Mouse (Mus musculus) cerebellum, adult 18-20 months (tissue): ENCODE results near the gene Dbndd2.

ENCODE experiments used
- DNase-seq, 2 experiments: peaks; one replicate each; pipeline ENCODE4 v3.0.0; 2021

Dbndd2 gene

GRCm38 (mm10) chr2:164485681-164486257, at the start of gene Dbndd2:
TSS of gene Dbndd2 (plus strand) at chr2:164486106.
- DNase-seq, result no peak

DNA sequence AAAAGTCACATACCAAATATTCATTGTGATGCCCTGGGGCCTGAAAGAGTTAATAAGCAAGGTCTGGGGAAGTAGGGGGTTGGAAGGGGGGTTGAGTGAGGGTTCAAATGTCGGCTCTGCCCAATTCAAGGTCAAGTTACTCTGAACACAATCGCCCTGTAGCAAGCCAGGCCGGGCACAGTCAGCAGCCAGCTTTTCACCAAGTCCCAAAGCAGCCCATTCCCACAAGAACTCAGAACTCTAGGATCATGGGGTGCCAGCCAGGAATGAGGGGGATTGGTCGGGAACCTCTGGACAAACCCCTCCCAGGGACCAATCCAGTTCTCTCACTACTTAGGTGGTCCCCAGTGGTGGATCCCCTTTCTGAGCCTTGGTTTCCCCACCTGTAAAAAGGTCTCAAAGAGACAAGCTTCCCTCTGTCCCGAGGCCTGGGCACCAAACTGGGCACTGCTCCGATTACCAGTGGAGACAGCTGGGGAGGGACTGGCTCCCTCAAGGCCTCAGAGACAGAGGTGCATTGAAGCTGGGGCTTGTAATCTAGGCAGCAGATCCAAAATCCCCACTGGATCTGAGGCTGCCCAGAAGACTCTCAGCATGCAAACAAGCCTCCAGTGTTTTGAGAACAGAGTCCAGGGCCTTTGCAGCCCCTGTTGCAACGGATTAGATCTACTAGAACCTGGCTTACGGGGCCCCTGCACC, 49.5 kb upstream of the Dbndd2 start:
- DNase-seq, result peak in 1 of 2 experiments; percentile 28

GRCm38 (mm10) chr2:164436961-164437360, 48.9 kb upstream of the Dbndd2 start:
- peak in 1 of 2 experiments; percentile 16 for DNase-seq

DNA sequence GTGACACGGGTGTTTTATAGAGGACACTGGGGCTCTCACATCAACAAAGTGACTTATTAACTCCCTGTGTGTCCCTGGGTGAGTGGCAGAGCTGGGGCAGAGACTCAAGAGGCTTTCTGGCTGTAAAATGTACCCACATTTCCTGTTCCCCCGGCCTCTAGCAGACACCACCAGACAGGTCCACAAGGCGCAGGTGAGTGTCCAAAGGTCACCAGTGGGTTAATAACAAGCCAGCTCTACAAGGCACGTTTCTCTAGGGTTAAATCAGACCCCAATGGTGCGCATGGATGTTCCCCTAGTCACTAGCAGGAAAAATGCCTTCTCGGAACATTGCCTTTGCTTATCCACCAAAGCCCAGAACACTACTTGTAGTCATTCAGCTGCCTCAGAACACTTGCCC, 48.2 kb upstream of the Dbndd2 start:
- no peak for DNase-seq

DNA sequence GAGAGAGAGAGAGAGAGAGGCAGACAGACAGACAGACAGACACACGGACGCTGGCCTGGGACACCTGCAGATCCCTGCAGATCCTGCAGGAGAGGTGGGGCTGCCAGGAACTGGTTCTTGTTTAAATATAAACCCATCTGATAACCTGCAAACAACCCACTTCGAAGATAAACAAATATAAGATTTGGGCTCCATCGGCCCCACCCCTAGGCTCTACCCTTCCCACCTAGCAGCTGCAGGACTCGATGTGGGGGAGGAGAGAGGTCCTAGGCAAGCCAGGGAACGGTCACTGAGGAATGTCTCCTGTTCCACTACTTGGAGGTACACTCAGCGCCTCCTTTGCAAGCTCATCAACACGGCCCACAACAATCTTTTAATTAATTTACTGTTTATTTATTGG, 47.6 kb upstream of the Dbndd2 start:
- DNase-seq, result no peak

DNA sequence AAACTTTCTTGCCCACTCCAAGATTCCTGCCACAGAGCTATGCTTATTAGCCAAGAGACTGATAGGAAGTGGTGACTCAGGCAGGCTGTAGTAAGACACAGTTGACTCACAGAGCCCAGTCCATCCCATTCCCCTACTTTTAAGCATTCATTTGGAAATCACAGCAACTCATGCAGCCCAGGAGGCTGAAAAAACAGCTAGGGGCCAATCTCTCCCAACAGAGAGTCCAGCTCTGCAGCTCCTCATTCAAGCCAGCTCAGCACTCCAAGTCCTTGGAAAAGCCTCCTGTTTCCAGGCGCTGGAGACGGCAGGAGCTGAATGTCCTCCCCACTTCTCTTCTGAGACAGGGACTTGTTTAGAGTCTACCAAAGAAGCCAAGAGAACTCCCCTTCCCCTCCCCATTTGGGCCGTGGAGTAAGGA, 46.9 kb upstream of the Dbndd2 start:
- peak; percentile 22 to 28 for DNase-seq

DNA sequence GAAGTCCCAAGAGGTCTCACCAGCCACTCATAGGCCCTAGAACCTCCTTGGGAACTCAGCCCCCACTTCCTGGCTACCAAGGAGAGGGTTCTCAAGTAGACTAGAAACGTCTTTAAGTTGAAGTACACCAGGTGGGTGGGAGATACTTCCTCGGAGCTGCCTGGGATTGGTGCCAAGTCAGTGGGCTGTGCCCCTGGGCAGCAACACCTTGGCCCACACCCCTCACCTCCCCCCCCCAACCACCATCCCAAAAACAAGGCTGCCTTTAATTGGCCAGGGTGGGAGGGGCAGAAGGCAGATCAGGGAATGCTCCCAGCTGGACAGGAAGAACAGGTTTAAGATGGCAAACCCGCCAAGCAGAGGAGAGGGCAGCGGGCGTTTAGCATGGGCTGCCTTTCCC, 45.6 kb upstream of the Dbndd2 start:
- no peak for DNase-seq

- no peak for DNase-seq
Observed at GRCm38 (mm10) chr2:164441155-164441554, 44.8 kb upstream of the Dbndd2 start.

- no peak for DNase-seq
Observed at GRCm38 (mm10) chr2:164441731-164442130, 44.2 kb upstream of the Dbndd2 start.

- no peak for DNase-seq
Observed at GRCm38 (mm10) chr2:164442315-164443050, 43.4 kb upstream of the Dbndd2 start.

GRCm38 (mm10) chr2:164443051-164443437, 42.9 kb upstream of the Dbndd2 start:
- peak; percentile 29 to 38 for DNase-seq

- no peak for DNase-seq
Observed at GRCm38 (mm10) chr2:164443460-164444000, 42.4 kb upstream of the Dbndd2 start, which contains the start of gene Sdc4. TSS of gene Sdc4 (minus strand) at chr2:164443887.

GRCm38 (mm10) chr2:164444701-164445100, 41.2 kb upstream of the Dbndd2 start:
- DNase-seq, result no peak

DNA sequence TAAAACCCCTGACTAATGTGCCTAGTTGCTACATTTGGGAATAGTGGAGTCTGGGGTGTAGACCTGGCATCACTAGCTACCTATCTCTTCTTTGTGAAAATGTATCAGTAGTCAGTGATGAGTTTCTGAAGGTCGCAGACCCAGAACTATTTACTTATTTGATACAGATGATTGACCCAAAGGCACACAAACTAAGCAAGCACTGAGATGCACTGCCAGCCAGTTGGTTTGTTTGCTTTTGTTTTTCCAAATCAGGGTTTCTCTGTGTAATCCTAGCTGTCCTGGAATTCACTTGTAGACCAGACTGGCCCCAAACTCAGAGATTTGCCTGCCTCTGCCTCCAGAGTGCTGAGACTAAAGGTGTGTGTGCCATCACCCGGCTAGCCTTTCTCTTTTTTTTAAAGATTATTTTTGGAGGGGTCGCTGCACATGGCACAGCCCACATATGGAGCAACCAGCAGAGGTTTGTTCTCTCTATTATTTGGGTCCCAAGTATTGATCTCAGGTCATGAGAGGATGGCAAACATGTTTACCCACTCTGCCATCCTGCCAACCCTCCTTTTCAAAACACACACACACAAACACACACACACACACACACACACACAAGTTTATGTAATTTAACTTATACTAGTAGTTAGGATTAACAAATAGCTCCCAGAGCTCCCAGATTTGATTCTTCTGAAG, 40.4 kb upstream of the Dbndd2 start:
- no peak for DNase-seq

DNA sequence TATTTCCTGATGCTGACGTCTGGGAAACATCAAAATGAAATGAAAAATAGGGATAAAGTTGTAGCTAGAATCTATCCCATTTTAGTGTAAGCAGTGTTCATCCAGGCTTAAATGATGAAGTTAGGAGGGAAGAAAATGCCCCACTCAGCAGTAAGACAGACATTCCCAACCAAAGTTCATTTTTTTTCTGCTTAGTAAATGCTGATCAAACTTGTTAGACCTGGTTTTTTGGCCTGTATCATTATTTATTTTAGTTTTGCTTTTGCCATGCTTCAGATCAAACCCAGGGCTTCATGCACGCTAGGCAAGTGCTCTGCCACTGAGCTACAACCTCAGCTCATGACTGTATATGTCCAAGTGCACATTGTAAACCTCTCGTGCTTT, 39.8 kb upstream of the Dbndd2 start:
- DNase-seq, result no peak

DNA sequence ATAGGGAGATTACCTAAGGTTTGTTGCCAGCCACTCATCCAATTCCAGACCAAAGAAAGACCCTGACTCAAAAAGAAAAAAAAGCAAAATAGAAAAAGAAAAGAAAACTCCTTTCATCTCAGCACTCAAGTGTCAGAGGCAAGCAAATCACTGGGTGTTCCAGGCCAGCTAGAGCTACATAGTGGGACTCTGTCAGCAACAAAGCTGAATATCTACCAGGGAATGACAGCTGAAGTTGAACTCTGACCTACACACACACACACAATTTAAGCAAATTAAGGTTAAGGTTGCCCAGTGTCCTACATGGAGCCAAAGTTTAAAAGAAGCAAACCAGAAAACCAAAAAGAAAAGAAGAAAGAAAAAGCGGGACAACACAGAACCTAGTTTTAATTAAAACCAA, 37.8 kb upstream of the Dbndd2 start:
- DNase-seq, result no peak

DNA sequence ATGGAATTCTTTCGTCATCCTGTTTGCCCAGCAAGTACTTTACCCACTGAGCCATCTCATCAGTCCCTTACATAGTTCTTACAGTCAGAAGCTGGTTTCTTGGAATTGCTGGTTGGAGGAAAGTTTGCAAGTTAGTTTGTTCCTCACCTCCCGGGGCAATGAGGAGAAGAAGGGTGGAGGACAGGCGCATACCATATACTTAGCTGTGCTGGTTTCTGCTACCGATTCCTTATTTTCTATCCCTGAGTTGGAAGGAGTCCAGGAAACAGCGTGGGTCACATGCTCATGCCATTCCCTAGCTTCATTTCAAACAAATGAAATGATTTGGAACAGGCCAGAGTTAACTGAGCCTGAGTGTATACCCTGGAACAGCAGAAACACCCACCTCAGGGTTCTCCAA, 37.0 kb upstream of the Dbndd2 start:
- no peak for DNase-seq

DNA sequence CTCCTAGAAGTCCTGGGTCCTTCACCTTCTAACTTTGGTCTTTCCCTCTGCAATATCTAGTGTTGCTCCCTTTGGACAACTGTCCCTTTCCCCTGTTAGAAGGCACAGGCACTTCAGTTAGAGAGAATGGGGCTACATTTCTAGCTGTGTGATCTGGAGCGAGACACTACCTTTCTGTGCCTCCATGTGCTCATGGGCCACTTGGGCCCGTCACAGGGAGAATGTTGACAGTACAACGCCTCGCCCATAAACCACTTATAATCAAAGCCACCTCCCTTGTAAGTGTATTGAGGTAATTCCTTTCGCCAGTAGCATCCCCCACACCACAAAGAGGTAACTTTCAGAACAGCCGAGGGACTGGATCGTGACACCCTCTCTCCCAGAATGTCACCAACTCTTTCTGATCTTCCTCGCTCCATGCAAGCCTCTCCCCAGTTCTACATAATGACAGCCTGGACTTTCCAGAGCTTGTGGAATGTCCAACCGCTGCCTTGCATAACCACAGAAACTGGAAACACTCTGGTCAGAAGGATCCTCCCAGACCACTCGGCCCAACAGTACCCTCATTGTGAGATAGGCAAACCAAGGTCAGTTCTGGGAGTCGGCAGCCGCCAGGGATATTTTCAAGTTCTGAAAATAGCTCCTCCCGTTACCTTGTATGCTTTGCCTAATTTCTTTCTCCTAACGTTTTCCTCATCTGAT, 36.4 kb upstream of the Dbndd2 start:
- no peak for DNase-seq

GRCm38 (mm10) chr2:164452000-164452676, 33.8 kb upstream of the Dbndd2 start:
- no peak for DNase-seq

- no peak for DNase-seq
Observed at GRCm38 (mm10) chr2:164453047-164453757, 32.7 kb upstream of the Dbndd2 start.

DNA sequence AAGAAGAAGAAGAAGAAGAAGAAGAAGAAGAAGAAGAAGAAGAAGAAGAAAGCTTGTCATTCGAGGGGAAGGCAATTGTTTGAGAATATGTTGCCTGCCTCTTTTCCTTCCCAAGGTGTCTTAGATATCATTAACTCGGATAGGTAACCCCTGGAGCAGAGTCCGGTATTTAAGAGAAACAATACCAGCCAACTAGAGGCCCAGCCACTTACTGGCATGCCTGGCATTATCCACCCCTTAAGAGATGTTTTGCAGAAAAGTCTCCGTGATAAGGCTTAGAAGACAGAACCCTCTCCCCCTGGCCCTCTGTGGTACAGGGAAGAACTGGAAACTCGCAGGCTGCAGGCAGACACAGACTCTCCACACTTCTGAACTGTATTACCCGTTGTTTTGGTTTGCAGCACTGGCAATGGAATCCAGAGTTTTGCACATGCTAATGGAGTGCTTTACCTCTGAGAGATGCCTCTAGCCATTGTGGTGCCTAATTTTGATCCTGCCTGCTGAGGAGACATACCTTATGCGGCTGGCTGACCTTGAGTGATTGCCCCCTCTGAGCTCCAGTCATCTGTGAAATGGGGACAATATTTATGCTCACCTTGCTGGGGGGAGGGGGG, 31.9 kb upstream of the Dbndd2 start:
- no peak for DNase-seq
